9 mouse cellular contexts compared by ENCODE assay signal in the genomic region with DNA sequence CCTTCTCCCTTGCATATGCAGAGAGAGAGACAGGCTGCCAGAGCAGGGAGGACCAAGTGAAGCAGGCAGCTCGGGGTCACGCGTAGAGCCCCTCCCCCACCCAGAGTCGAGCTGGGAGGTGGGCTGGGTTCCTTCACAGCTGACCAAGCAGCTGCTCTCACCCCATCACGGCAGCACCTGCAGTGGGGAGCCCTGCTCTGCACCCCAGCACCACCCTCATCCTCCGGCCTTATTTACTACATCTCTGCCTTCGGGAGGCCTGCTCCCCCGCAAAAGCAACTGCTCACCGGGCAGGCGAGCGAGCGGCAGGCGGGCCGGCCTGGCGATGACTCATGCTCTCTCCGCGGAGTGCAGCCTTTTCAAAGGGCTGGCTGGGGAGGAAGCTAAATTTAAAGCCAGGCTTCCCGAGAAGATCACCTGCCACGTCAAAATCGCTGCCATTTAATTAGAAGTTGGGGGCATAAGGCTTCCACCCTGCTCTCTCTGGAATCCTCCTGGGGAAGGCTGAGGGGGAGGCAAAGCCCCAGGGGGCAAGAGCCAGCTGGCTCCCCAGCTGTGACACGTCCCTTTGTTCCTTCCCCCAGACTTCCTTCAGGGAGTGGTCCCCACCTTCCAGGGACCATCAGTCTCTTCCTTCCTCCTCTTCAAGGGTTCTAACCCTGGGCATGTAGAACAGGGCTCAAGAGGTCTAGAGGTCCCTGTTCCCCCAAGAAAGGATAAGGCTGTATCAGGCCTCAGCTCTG. TPM values are rescaled to one million over a fixed set of nuclear protein-coding genes. Genes with fewer than 3 reads are reported as not detected.
DNase-seq lines count a peak whose midpoint lies in the region; ATAC-seq and TF ChIP-seq lines count a peak whose summit lies in the region.
"Had no signal": no experiment of that assay in that cellular context is flagged by ENCODE, and none has a peak within 500 bp of the region (broad histone marks: within the 10 kb centered on the region; RNA-seq: fewer than 3 reads in every experiment).

No protein-coding gene starts in this region.

- intact Hi-C loops in gastrocnemius, adult 2 months (cut with DNase I), result no loop called here

- ATAC-seq in hindbrain, postnatal 0 days, result no peak
- no peak for ATAC-seq in liver, postnatal 0 days
- no peak for ATAC-seq in neural tube, embryonic 13.5 days (ENCODE audit: low read depth)

- 4% methylated on average over 21 of the region's 21 CpGs for WGBS in hindbrain, postnatal 0 days
- 2% methylated on average over 21 of the region's 21 CpGs for WGBS in liver, postnatal 0 days (ENCODE audit: insufficient replicate concordance)
- 1% methylated on average over 21 of the region's 21 CpGs for WGBS in neural tube, embryonic 13.5 days

- TF ChIP-seq CTCF in gastrocnemius, adult 2 months (IDR thresholded peaks at IDR 0.05), result no peak
- no peak for TF ChIP-seq CTCF in hindbrain, postnatal 0 days (IDR thresholded peaks at IDR 0.05; ENCODE audit: low read depth)
- no peak for TF ChIP-seq CTCF in liver, postnatal 0 days (IDR thresholded peaks at IDR 0.05; ENCODE audit: low read depth)

- 0 out of 2 replicates have a peak overlapping the region, but pooled peaks have one; percentile 9 for H3K9ac ChIP-seq in hindbrain, postnatal 0 days (replicated peaks; ENCODE audit: low read length)
- no peak overlapping the region for H3K9ac ChIP-seq in liver, postnatal 0 days (replicated peaks)
- peak overlapping the region; percentile 38 for H3K9ac ChIP-seq in neural tube, embryonic 13.5 days

- H3K4me2 ChIP-seq in hindbrain, postnatal 0 days (ENCODE audit: low read depth, low read length), result peak overlapping the region; percentile 24; the same call in 1 of the 2 replicates
- H3K4me2 ChIP-seq in liver, postnatal 0 days (ENCODE audit: low read depth, low read length), result peak overlapping the region; percentile 35; the same call in 1 of the 2 replicates
- peak overlapping the region; percentile 45 for H3K4me2 ChIP-seq in neural tube, embryonic 13.5 days

- no peaks in the 10 kb centered on the region for H3K9me3 ChIP-seq in hindbrain, postnatal 0 days (ENCODE audit: low read length)
- H3K9me3 ChIP-seq in liver, postnatal 0 days (ENCODE audit: low read length), result no peaks in the 10 kb centered on the region
- no peaks in the 10 kb centered on the region for H3K9me3 ChIP-seq in neural tube, embryonic 13.5 days

- no peaks in the 10 kb centered on the region for H3K36me3 ChIP-seq in hindbrain, postnatal 0 days (ENCODE audit: insufficient read depth, low read length)
- no peaks in the 10 kb centered on the region for H3K36me3 ChIP-seq in liver, postnatal 0 days (replicated peaks; ENCODE audit: insufficient read depth, low read length)
- H3K36me3 ChIP-seq in neural tube, embryonic 13.5 days, result no peaks in the 10 kb centered on the region

- H3K27ac ChIP-seq in gastrocnemius, adult 2 months, result peak overlapping the region; percentile 16; the same call in 1 of the 2 replicates
- H3K27ac ChIP-seq in hindbrain, postnatal 0 days, result no peak overlapping the region
- H3K27ac ChIP-seq in liver, postnatal 0 days (ENCODE audit: low read depth), result no peak overlapping the region
- peak overlapping the region; percentile 43 for H3K27ac ChIP-seq in neural tube, embryonic 13.5 days (replicated peaks)
- H3K27ac ChIP-seq: macrophage had no signal

- no peak for TF ChIP-seq EP300 in liver, postnatal 0 days (IDR thresholded peaks at IDR 0.05; ENCODE audit: low read depth)

- DNase-seq in kidney, postnatal 10 days, result peak; percentile 66
- no peak for DNase-seq in kidney, adult 18-20 months
- DNase-seq in cerebellum, postnatal 25 days, result peak; percentile 73 to 83
- DNase-seq in gastrocnemius, adult 2 months, result peak; percentile 65
- DNase-seq in hindbrain, postnatal 0 days (ENCODE audit: low spot score), result peak; percentile 55
- DNase-seq in liver, postnatal 0 days, result peak; percentile 24
- peak; percentile 35 for DNase-seq in thymus, postnatal 4 days

- H3K4me3 ChIP-seq in gastrocnemius, adult 2 months, result peak overlapping the region; percentile 49
- H3K4me3 ChIP-seq in hindbrain, postnatal 0 days (ENCODE audit: low read length), result no peak overlapping the region
- no peak overlapping the region for H3K4me3 ChIP-seq in liver, postnatal 0 days (ENCODE audit: low read depth, low read length)
- H3K4me3 ChIP-seq in neural tube, embryonic 13.5 days, result no peak overlapping the region

- H3K27me3 ChIP-seq in hindbrain, postnatal 0 days (ENCODE audit: insufficient read depth, low read length), result no peaks in the 10 kb centered on the region
- H3K27me3 ChIP-seq in liver, postnatal 0 days (ENCODE audit: insufficient read depth, low read length), result peaks cover 28% of the 10 kb centered on the region
- peaks cover 32% of the 10 kb centered on the region for H3K27me3 ChIP-seq in neural tube, embryonic 13.5 days

- peaks cover 4% of the 10 kb centered on the region for H3K4me1 ChIP-seq in hindbrain, postnatal 0 days (ENCODE audit: insufficient read depth, low read length)
- peaks cover 4% of the 10 kb centered on the region; the same call in 1 of the 2 replicates for H3K4me1 ChIP-seq in liver, postnatal 0 days (ENCODE audit: insufficient read depth)
- H3K4me1 ChIP-seq in neural tube, embryonic 13.5 days (replicated peaks), result peaks cover 22% of the 10 kb centered on the region

RNA-seq across cellular contexts. Expression of a gene that starts 3.7 kb away (rescaled TPM):
- under 1 TPM; 0.23 to 0.56 TPM for total RNA-seq in gastrocnemius, adult 2 months (2021)
- total RNA-seq in hindbrain, postnatal 0 days (2014; rRNA removed), result 46.5 and 51.1 TPM in 2 replicates
- polyA plus RNA-seq in hindbrain, postnatal 0 days (2015; fragmentation: Nextera tagmentation; extraction: Ambion mirVana), result 12.6 and 14.6 TPM in 2 replicates
- polyA plus RNA-seq in liver, postnatal 0 days (2015; fragmentation: Nextera tagmentation; extraction: Ambion mirVana), result 0.05 and 0.11 TPM in 2 replicates
- polyA plus RNA-seq in neural tube, embryonic 13.5 days (2015; fragmentation: Nextera tagmentation; extraction: Ambion mirVana), result 10.1 and 13.4 TPM in 2 replicates
- polyA plus RNA-seq: macrophage had no signal

Comparison
In these comparisons a context has a peak if more than half of its experiments do, and no peak if none do; other contexts are left out.
1. H3K27ac ChIP-seq: peak in gastrocnemius, adult 2 months (single experiment) and neural tube, embryonic 13.5 days (single experiment); none in hindbrain, postnatal 0 days (single experiment) and liver, postnatal 0 days (single experiment).
2. RNA of a gene that starts 3.7 kb away (polyA plus RNA-seq): 12.6 to 14.6 TPM in hindbrain, postnatal 0 days and 10.1 to 13.4 TPM in neural tube, embryonic 13.5 days; 0.05 to 0.11 TPM in liver, postnatal 0 days; every median in the first group is over 10 times any median in the second.
3. Peak in every context shown above with its lines, with median percentiles within 50 percentile points of each other: H3K4me2 ChIP-seq.